Mouse (Mus musculus): Measurements from ENCODE around the gene Agap3. TPM values are rescaled to one million over a fixed set of nuclear protein-coding genes. Genes with fewer than 3 reads are reported as not detected.

The Agap3 gene
- polyA plus RNA-seq, 1 experiment from 2014 or later: 21.9 TPM

- Histone ChIP-seq H3K9ac (ENCODE audit: low read length) (peak within 1 kb of the TSS; percentile 77), H3K4me3 (ENCODE audit: low read depth, low read length) (peak within 1 kb of the TSS; percentile 68), H3K27ac (replicated peaks) (peak within 1 kb of the TSS; percentile 94), H3K27me3 (ENCODE audit: control insufficient read depth, insufficient read depth, low read length) (no peaks in the 10 kb centered on the region), H3K4me1 (replicated peaks; ENCODE audit: control insufficient read depth, insufficient read depth) (no peaks in the 10 kb centered on the region; the same call in none of the 2 replicates), H3K36me3 (ENCODE audit: control insufficient read depth, insufficient read depth, low read length) (peaks cover 4% of the 10 kb centered on the region; the same call in 1 of the 2 replicates), H3K9me3 (ENCODE audit: control insufficient read depth, low read length) (no peaks in the 10 kb centered on the region), H3K4me2 (replicated peaks; ENCODE audit: low read depth) (peak within 1 kb of the TSS; percentile 88)
- TF ChIP-seq EP300 (optimal IDR thresholded peaks at IDR 0.05): peak; percentile 87
- no peak for TF ChIP-seq CTCF (IDR thresholded peaks at IDR 0.05; ENCODE audit: low read depth)
- DNase-seq (ENCODE audit: low spot score) (peak; percentile 98), ATAC-seq (ENCODE audit: low FRiP score, low TSS enrichment) (peak; percentile 93)
- under 1% methylated on average over 46 of the region's 46 CpGs for WGBS
Measured at GRCm38 (mm10) chr5:24423129-24424003, 28.6 kb upstream of the Agap3 start, which contains the start of the genes Cdk5 and Slc4a2. TSS of gene Cdk5 (minus strand) at chr5:24423530. TSS of gene Slc4a2 (plus strand) at chr5:24423837.

- 7% methylated on average over 21 of the region's 21 CpGs for WGBS
- ATAC-seq (ENCODE audit: low FRiP score, low TSS enrichment): peak; percentile 24
- Histone ChIP-seq H3K4me1 (replicated peaks; ENCODE audit: control insufficient read depth, insufficient read depth) (no peaks in the 10 kb centered on the region; the same call in none of the 2 replicates), H3K9ac (ENCODE audit: low read length) (peak overlapping the region; percentile 76), H3K9me3 (ENCODE audit: control insufficient read depth, low read length) (no peaks in the 10 kb centered on the region), H3K4me2 (replicated peaks; ENCODE audit: low read depth) (peak overlapping the region; percentile 88), H3K4me3 (ENCODE audit: low read depth, low read length) (peak overlapping the region; percentile 68), H3K27me3 (ENCODE audit: control insufficient read depth, insufficient read depth, low read length) (no peaks in the 10 kb centered on the region), H3K27ac (replicated peaks) (peak overlapping the region; percentile 94), H3K36me3 (ENCODE audit: control insufficient read depth, insufficient read depth, low read length) (peaks cover 3% of the 10 kb centered on the region; the same call in 1 of the 2 replicates)
- TF ChIP-seq CTCF (IDR thresholded peaks at IDR 0.05; ENCODE audit: low read depth) (no peak), EP300 (optimal IDR thresholded peaks at IDR 0.05) (peak; percentile 71)
- no peak for DNase-seq (ENCODE audit: low spot score)
Measured at GRCm38 (mm10) chr5:24424004-24424781, 27.8 kb upstream of the Agap3 start.

GRCm38 (mm10) chr5:24424861-24425411 lies 27.0 kb upstream of the Agap3 start:
- peak overlapping the region; percentile 68 for H3K4me3 ChIP-seq (ENCODE audit: low read depth, low read length)
- peak overlapping the region; percentile 76 for H3K9ac ChIP-seq (ENCODE audit: low read length)
- DNase-seq (ENCODE audit: low spot score) (peak; percentile 90), ATAC-seq (ENCODE audit: low FRiP score, low TSS enrichment) (peak; percentile 17; the same call in 1 of the 2 replicates)
- H3K4me1 ChIP-seq (replicated peaks; ENCODE audit: control insufficient read depth, insufficient read depth): no peaks in the 10 kb centered on the region; the same call in none of the 2 replicates
- H3K9me3 ChIP-seq (ENCODE audit: control insufficient read depth, low read length): no peaks in the 10 kb centered on the region
- peak overlapping the region; percentile 88 for H3K4me2 ChIP-seq (replicated peaks; ENCODE audit: low read depth)
- TF ChIP-seq EP300 (optimal IDR thresholded peaks at IDR 0.05) (no peak), CTCF (IDR thresholded peaks at IDR 0.05; ENCODE audit: low read depth) (no peak)
- under 1% methylated on average over 43 of the region's 60 CpGs for WGBS
- H3K36me3 ChIP-seq (ENCODE audit: control insufficient read depth, insufficient read depth, low read length): peaks cover 5% of the 10 kb centered on the region; the same call in 1 of the 2 replicates
- peak overlapping the region; percentile 94 for H3K27ac ChIP-seq (replicated peaks)
- no peaks in the 10 kb centered on the region for H3K27me3 ChIP-seq (ENCODE audit: control insufficient read depth, insufficient read depth, low read length)

- peak overlapping the region; percentile 88 for H3K4me2 ChIP-seq (replicated peaks; ENCODE audit: low read depth)
- 0% methylated on average over 25 of the region's 30 CpGs for WGBS
- ATAC-seq (ENCODE audit: low FRiP score, low TSS enrichment) (no peak), DNase-seq (ENCODE audit: low spot score) (peak; percentile 68)
- peak overlapping the region; percentile 76 for H3K9ac ChIP-seq (ENCODE audit: low read length)
- TF ChIP-seq EP300 (optimal IDR thresholded peaks at IDR 0.05) (no peak), CTCF (IDR thresholded peaks at IDR 0.05; ENCODE audit: low read depth) (peak; percentile 48)
- H3K36me3 ChIP-seq (ENCODE audit: control insufficient read depth, insufficient read depth, low read length): peaks cover 11% of the 10 kb centered on the region
- H3K4me3 ChIP-seq (ENCODE audit: low read depth, low read length): peak overlapping the region; percentile 68
- no peaks in the 10 kb centered on the region; the same call in none of the 2 replicates for H3K4me1 ChIP-seq (replicated peaks; ENCODE audit: control insufficient read depth, insufficient read depth)
- H3K27me3 ChIP-seq (ENCODE audit: control insufficient read depth, insufficient read depth, low read length): no peaks in the 10 kb centered on the region
- H3K27ac ChIP-seq (replicated peaks): peak overlapping the region; percentile 94
- no peaks in the 10 kb centered on the region for H3K9me3 ChIP-seq (ENCODE audit: control insufficient read depth, low read length)
Measured at GRCm38 (mm10) chr5:24425421-24426036, 26.4 kb upstream of the Agap3 start.

GRCm38 (mm10) chr5:24426037-24426432 lies 25.9 kb upstream of the Agap3 start:
- DNase-seq (ENCODE audit: low spot score) (peak; percentile 50), ATAC-seq (ENCODE audit: low FRiP score, low TSS enrichment) (no peak)
- Histone ChIP-seq H3K27ac (replicated peaks) (peak overlapping the region; percentile 94), H3K36me3 (ENCODE audit: control insufficient read depth, insufficient read depth, low read length) (peaks cover 16% of the 10 kb centered on the region), H3K9me3 (ENCODE audit: control insufficient read depth, low read length) (no peaks in the 10 kb centered on the region), H3K4me3 (ENCODE audit: low read depth, low read length) (peak overlapping the region; percentile 68), H3K9ac (ENCODE audit: low read length) (peak overlapping the region; percentile 76), H3K27me3 (ENCODE audit: control insufficient read depth, insufficient read depth, low read length) (no peaks in the 10 kb centered on the region), H3K4me1 (replicated peaks; ENCODE audit: control insufficient read depth, insufficient read depth) (no peaks in the 10 kb centered on the region; the same call in none of the 2 replicates), H3K4me2 (replicated peaks; ENCODE audit: low read depth) (peak overlapping the region; percentile 88)
- no peak for TF ChIP-seq CTCF (IDR thresholded peaks at IDR 0.05; ENCODE audit: low read depth)
- no peak for TF ChIP-seq EP300 (optimal IDR thresholded peaks at IDR 0.05)
- 0% methylated on average over 10 of the region's 10 CpGs for WGBS

Data from stomach, postnatal 0 days (tissue).